Mouse (Mus musculus) erythroid progenitor cell, adult 5-6 weeks (primary cell): ENCODE measurements around the gene Gmcl1. TPM values are rescaled to one million over a fixed set of nuclear protein-coding genes. Genes with fewer than 3 reads are reported as not detected.

Source experiments
- ATAC-seq: replicated peaks from 2 replicates; pipeline ENCODE4 v1.8.0; 2016; ENCODE audit warnings: moderate number of reproducible peaks, mild to moderate bottlenecking, moderate TSS enrichment, inconsistent platforms; ENCODE audit not compliant: poor library complexity, low FRiP score, severe bottlenecking
- total RNA-seq, 2 experiments: library from RNA; stranded (forward) in 1 of 2; stranded (reverse) in 1 of 2; fragments of 150-400 nt in 1 of 2; fragments of 186-747, 209-891 nt in 1 of 2; gene quantifications; 2 replicates each; pipeline versions ENCODE4 v1.2.3 to v1.2.4; 2015 to 2017; ENCODE audit warnings: low replicate concordance in 2 of 2

Gmcl1 gene
- total RNA-seq (2015; ENCODE audit: low replicate concordance) (8.8 and 15.1 TPM in 2 replicates), total RNA-seq (2017; ENCODE audit: low replicate concordance) (5.7 and 17.8 TPM in 2 replicates)

DNA sequence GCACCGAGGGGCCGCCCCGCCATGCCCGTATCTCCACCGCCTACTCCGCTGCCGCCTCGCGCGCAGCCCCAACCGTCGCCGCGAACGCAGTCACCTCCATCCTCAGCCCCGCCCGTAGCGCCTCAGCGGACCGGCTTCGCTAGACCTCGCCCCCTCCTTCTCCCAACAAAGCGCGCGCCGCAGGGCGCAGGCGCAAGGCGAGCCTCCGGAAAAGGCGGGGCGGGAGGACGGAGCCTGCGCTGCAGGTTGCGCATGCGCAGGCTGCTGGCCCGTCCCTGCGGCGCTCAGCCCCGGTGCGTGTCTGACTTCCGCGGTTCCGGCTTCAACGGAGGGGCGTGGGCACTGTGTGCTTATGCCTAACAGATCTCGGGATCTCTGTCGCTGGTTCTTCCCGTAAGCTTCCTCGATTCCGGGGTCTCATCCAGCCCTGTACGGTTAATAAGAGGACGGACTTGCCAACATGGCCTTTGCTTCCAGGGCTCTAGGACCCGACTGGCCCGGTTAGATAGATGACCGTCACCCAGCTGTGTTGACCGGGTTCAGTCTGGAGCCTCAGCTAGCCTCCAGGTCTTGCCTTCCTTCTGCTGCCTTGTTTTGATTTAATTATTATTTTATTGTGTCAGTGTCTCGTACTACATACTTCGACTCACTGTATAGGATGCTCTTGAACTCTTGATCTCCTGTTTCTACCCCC, at the start of gene Gmcl1:
Gene Gmcl1, minus strand, starts transcription at position 201 of the 694 bp plus-strand sequence.
- ATAC-seq, result peak; percentile 95

DNA sequence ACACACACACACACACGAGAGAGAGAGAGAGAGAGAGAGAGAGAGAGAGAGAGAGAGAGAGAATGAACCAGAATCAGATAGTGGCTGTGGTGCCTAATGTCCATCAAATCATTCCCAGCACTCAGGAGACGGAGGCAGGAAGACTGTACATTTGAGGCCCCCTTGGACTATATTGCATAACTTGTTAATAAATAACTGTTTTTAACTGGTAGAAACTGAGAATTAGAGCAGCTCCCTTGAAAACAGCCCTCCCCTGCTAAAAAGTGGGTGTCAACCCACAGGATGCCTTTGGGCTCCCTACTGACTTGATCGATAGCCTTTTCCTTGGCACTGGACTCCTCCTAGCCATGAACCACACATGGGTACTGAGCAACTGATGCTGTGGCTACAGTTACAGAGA, 49.2 kb upstream of the Gmcl1 start:
- ATAC-seq, result no peak

DNA sequence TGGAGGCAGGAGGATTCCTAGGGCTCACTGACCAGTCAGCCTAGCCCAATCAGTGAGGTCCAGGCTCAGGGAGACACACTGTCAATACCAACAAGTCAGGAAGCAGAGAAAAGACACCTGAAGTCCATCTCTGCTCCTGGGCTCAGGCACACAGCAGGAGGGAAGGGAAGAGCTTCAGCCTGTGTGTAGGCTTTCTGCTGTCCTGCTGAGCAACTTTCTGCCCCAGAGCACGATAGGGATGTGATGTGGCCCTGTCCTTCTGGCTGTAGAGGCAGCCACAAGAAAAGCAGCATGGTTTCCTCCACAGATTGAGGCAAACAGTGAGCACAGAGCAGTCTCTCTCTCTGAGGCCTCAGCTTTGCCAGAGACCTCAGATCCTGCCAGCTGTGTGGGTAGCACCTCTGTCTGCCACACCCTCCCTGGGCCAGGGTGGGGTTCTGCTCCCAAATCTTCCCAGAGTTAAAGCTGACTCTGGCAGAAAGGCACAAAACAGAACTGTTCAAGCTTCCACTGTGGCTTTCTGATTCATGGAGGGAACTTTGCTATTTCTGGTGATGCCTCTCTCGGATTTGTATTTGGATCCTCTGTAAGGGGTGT, 48.3 kb upstream of the Gmcl1 start:
- 0 out of 2 replicates have a peak, but pooled peaks have one; percentile 46 for ATAC-seq

DNA sequence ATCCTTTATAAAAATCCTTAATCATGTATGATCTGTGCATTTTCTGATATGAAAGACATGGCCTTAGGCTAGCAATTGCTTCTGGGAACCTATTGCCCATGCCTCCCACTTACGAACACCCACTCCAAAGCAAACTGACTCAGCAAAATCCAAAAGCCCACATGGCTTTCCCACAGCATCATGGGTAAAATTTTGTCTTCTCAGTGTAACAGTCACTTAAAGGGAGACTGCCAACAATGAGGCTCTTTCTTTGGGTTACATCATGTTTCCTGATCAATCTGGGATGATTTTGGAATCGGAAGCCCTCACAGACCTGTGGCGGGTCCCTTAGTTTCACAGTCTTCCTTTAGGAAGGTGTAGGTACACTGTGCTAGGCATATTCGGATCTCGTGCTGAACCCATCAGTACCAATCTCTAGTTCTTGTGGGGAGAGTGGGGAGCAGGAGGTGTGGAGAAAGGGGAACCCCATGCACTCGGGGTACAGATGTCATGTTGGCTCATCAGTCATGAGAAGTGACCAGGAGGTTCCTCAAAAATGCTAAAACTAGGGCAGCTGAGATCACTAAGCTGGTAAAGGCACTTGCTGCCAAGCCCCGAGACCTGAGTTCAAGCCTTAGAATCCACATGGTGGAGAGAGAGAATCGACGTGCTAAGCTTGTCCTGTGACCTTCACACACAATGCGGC, 45.9 kb upstream of the Gmcl1 start:
- no peak for ATAC-seq

DNA sequence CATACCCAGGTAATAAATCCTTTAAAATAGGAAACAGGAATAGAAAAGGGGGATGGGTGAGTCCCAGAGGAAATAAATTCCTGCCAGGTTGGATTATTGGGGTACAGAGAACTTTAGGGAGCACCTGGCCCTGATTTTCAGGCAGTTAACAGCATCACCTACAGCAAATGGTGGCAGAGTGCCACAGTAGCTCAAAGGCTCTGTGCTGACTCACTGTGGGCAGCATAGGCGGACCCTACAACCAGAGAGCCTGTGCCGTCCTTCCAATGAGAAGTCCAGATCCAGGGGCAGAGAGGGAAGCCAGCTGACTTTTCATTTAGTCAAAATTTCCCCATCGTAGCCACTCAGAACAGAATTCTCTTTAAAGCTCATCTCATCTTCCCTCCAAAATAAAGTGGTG, 44.0 kb upstream of the Gmcl1 start:
- ATAC-seq, result no peak

DNA sequence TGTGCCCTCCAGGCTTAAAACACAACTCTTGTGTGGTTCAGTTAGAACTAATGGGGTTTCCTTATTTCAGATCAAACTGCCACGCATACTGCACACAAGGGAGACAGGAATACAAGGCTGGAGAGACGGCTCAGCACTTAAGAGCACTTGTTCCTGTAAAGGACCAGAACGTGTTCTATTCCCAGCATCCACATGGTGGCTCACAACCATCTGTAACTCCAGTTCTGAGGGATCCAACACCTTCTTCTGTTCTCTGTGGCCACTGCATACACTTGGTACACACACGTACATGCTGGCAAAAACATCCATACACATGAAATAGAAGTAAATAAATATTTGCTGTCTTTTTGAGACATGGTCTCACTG, 43.5 kb upstream of the Gmcl1 start:
- no peak for ATAC-seq

DNA sequence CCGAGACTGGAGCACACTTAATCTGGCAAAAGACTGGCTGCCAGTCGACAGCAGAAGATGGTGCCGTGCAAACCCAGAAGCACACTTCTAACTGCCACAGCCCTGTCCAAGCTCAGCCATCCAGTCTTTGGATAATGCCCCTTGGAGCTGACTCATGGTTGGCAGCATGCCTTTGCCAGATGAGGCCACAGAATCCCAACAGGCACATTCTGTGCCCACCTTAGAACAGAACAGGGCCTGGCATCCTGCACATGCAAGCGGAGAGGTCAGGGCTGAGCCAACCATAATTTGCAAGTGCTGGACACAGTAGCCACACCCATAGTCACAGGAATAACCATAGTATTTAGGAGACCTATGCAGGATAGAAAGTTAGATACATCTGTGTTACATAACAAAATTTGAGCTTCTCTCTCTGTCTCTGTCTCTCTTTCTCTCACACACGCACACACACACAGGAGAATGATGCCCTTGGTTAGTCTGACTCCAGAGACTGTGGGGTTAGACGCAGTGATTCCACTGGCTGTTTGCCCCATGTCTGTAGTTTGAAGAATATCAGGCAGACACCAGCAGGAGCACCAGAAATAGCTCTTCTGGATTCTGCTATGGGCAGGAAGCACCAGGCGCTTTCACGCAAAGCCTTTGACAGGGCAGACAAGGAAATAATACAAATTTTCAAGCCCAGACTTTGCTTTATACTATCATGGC, 43.0 kb upstream of the Gmcl1 start:
- ATAC-seq, result no peak

DNA sequence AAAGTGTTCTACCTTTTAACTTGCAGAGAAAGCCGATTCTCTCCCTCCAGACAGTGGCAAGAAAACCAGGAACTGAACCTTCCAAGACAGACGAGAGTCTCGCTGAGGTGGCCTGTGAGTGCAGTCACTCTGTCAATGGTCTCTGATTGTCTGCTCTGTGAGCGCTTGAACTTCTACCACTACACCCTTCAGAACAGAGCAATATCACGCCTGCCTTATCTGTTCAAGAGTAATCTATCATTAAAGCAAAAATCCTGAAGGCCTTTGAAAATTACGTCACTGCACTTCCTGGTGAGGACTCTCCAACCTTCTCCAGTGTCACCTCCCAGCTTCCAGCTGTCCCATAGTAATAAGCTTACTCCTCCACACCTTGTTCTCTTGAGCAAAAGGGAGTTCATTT, 41.8 kb upstream of the Gmcl1 start:
- ATAC-seq, result no peak

DNA sequence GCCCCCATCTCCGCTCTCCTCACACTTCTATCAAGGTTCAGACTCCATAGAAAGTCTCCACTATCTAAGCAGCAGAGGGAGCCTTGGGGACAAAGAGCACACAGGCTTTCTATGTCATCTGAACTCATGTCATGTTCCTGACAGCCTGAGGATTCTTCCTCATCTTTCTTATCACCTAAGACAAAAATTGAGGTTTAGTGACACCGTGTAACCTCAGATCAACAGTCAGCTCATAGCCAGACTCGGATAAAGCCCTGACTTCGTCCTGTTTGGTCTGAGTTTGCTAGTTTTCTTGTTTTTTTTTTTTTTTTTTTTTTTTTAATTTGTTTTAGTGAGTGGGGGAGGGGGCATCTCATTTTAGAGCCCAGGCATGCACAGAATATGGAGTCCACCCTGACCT, 40.6 kb upstream of the Gmcl1 start:
- ATAC-seq, result no peak

DNA sequence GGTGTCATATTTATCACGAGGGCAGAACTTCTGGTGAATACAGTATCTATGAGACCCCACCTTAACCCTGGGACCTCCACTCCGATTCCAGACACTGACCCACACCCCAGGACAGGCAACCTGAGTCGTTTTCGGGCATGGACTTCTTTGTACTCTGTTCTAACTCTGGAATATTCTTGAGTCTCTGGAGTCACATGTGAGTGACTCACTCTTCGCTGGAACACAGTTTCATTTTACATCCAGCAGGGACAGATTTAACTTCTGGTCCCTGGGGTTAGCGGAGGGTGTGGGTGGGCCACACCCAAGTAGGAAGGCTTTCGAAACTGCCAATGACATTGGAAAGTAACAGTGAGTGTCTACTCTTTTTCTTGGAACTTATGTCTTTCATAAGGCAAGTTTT, 39.4 kb upstream of the Gmcl1 start:
- no peak for ATAC-seq

DNA sequence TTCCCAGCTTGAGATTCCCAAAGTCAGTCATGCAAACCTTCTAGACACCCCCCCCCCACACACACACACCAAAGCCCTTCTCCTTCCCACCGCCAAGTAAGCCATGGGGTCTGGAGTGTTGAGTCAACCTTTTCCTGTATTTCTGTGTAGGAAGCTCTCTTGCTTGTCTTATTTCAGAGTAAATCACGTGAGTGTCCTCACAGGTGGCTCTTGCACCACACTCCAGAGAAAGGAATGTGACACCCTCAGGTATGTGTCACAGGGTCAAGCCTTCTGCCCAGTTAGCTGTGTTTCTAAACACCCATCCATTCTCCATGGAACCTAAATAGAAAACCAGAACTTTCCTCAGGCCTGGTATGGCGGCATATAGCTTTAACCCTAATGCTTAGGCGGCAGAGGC, 35.8 kb upstream of the Gmcl1 start:
- ATAC-seq, result no peak

DNA sequence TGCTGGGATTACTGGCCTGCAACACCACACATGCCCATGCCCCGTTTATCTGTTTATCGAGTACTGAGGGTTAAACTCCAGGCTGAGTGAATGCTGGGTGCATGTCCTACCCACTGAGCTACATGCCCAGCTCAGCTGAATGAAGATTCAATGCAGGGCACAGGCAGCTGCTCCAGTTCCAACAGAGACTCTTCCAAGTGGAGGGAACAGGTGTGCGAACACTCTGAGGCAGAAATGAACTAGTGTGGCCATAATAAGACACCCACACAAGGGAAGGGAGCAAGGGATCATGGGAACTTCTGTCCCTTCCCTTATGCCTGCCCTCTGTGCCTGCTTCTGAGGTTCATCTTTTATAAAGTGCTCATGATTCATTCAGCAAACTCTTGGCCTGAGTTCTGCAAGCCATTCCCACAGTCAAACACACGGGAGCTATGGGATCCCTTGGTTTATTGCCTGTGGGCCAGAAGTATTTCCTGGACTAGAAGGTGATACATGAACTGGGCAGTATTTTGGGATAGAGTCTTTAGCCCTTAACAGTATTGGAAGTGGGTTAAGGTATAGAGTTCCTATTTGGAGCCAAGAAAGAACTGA, 35.1 kb upstream of the Gmcl1 start:
- no peak for ATAC-seq

DNA sequence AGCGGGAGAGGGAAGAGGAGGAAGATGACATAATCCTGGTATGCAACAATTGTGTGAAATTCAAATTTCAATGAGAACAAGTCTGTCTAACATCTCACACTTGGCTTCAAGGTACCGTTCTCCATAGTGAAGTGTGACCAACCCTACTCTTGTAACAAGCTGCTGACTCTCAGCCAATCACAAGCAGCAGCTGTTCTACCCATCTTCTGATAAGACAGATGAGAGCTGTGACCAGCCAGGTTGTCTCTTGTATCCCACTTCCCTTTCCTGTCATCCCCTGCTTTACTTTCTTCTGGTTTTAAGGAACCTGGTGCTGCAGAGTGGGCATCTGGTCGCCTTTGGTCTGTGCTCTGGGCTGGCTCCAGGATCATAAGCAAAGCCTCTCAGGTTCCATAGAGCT, 34.3 kb upstream of the Gmcl1 start:
- no peak for ATAC-seq

DNA sequence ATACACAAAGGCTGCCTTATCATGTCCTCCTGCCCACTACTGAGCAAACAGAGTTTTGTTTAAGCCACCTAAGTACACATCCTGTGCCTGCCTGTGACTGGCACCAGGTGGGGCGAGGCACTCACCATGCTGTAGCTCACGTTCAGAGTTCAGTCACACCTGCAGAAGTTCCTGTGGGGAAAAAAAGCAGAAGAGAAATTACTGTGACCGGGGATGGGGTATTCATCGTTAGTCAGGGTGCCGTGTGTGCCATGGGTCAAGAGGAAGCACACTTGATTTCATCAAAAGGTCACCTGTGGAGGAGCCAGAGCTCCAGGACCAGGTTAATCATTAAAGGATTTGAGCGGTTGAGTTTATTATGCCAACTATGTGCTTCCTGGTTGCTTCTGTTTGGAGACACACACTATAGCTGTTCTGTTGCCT, 32.5 kb upstream of the Gmcl1 start:
- ATAC-seq, result no peak

DNA sequence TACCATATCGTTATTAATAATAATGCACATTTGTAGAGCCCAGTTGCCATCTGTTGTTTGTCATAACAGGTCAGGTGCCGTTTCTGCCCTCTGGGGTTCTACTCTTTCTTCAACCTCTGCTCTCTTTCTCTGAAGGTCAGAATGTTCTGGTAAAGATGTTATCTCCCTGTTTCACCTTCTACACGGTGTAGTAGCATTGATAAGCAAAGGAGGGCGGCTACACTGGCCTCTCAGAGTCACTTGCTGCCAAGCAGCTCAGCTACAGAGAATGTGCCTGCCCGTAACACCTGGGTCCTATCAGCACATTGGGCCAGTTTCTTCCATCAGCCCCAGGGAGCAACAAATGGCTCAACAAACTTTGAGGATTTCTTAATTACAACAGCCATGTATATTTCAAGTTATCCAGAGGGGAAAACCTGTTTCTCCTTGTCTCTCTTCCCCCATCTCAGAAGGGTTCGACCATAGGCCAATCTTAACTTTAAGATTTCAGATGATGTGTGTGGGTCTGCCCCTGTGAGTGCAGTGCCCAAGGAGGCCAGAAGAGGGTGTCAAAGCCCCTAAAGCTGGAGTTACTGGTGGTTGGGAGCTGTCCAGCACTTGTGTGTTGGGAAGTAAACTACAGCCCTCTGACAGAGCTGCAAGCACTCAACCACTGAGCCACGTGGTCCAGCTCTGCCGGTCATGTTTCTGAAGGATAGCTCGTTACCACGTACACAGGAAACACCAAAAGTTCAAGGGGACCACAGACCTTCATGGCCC, 21.1 kb upstream of the Gmcl1 start:
- no peak for ATAC-seq

DNA sequence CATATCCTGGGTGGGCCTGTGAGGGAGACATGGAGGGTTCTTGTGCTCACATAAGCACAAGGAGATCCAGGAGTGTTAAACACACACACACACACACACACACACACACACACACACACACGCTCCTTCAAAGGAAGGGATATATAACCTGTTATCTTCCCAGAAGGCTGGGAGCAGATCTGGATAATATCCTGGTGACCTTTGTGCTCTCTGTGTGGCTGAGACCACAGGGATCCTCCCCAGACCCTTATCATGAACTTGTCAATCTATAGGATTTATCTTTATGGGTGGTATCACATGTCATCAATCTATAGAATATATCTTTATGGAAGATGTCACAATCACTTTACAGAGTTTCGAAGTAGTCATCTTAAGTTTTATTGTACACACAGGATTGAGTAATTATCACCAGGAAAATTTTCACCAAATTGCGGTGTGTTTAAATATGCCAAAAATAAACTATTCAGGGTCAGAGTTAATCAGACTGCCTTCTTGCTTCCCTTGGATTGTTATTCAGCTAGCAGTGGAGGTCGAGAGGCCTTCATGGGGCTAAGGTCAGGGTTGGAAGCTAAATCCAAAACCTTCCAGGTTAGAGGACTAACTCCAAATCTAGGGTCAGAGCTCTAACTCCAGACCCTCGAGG, 19.8 kb upstream of the Gmcl1 start:
- no peak for ATAC-seq

DNA sequence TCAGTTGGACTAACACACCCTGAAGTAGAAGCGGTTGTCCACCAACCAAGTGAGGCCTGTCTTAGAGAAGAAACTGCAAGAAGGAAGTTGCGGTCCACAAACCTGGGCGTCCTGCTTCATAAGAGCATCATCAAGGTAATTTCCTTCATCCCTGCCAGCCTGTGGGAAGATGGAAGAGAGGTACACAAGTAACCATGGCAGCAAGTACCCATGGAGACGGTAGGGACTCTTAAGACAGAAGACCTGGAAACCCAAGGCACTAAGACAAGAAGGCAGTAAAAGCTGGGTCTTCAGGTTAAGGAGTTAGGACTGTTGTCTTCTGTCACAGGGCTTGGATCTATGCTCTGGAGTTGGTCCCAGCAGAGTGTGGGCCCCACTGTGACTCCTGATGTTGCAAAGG, 17.8 kb upstream of the Gmcl1 start:
- no peak for ATAC-seq

DNA sequence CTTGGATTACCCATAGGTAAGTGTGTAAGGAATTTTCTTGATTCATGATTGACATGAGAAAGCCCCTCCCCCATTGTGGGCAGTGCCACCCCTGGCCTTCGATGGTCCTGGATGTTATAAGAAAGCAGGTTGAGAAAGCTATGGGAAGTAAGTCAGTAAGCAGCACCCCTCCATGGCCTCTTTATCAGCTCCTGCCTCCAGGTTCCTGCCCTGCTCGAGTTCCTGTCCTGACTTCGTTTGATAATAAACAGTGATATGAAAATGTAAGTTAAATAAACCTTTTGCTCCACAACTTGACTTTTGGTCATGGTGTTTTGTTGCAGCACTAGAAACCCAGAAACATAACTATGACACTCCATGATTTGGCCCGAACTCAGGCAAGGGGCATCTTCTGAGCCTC, 16.6 kb upstream of the Gmcl1 start:
- ATAC-seq, result no peak

DNA sequence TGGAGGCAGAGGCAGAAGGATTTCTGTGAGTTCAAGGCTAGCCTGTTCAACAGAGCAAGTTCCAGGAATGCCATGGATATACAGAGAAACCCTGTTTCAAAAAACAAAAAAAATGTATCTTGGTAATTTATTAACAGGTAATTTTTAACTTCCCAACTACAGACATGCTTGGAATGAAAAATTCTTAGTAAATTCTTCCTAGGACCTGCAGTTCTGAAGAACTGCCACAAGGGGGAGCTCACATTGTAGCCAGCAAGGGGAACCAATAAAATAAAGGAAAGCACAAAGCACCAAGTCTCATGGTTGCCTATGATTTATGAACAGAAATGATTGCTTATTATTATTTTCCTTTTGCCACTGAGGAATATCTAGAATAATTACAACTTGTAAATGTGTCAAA, 14.0 kb upstream of the Gmcl1 start:
- no peak for ATAC-seq
